Mouse (Mus musculus): ENCODE measurements around the gene Wdr59. TPM values are rescaled to one million over a fixed set of nuclear protein-coding genes. Genes with fewer than 3 reads are reported as not detected.

Gene Wdr59
- polyA plus RNA-seq, 1 experiment from 2014 or later = 7.0 TPM

- H3K9me3 ChIP-seq (replicated peaks) = no peaks in the 10 kb centered on the region
- H3K4me3 ChIP-seq (replicated peaks) = no peak overlapping the region
- H3K9ac ChIP-seq = no peak overlapping the region
- H3K36me3 ChIP-seq = peaks cover 29% of the 10 kb centered on the region
- no peak overlapping the region for H3K4me2 ChIP-seq (replicated peaks)
- no peak; the same call in 1 of the 2 replicates for ATAC-seq (ENCODE audit: insufficient number of reproducible peaks, low FRiP score, low TSS enrichment, low read depth)
- peak overlapping the region; percentile 51 for H3K27ac ChIP-seq (replicated peaks)
- 77% methylated on average over 10 of the region's 10 CpGs for WGBS
- H3K4me1 ChIP-seq = peaks cover 4% of the 10 kb centered on the region; the same call in 1 of the 2 replicates
- no peaks in the 10 kb centered on the region for H3K27me3 ChIP-seq
These were observed 31.8 kb downstream of the Wdr59 start for GRCm38 (mm10) chr8:111490034-111490591.

DNA sequence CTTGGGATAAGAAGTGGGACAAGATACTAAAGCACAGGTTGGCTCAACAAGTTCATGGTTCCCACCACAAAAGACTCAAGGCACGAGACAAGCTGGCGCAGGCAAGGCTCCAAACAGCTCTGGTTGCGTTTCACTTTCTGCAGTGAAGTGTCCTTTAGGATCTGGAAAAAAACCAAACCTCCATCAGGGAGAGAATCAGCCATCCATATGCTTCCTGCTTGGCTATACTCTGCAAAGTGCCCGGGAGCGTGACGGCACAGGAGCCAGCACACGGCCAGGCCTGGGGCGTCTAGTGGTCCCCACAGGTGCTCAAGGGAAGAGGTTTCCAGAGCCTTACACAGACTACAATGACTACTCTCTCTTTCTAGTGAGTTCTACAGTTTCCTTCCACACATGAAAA is 41.2 kb downstream of the Wdr59 start:
- ATAC-seq (ENCODE audit: insufficient number of reproducible peaks, low FRiP score, low TSS enrichment, low read depth) = no peak
- peaks cover 69% of the 10 kb centered on the region for H3K36me3 ChIP-seq

GRCm38 (mm10) chr8:111477761-111478465 is 44.0 kb downstream of the Wdr59 start:
- H3K27ac ChIP-seq (replicated peaks) = no peak overlapping the region
- peaks cover 54% of the 10 kb centered on the region for H3K36me3 ChIP-seq
- ATAC-seq (ENCODE audit: insufficient number of reproducible peaks, low FRiP score, low TSS enrichment, low read depth) = no peak
- H3K9me3 ChIP-seq (replicated peaks) = no peaks in the 10 kb centered on the region
- H3K9ac ChIP-seq = no peak overlapping the region
- H3K4me2 ChIP-seq (replicated peaks) = no peak overlapping the region
- H3K27me3 ChIP-seq = no peaks in the 10 kb centered on the region
- WGBS = 82% methylated on average over 5 of the region's 5 CpGs
- H3K4me1 ChIP-seq = no peaks in the 10 kb centered on the region
- no peak overlapping the region for H3K4me3 ChIP-seq (replicated peaks)

More for the DNA sequence above, 41.2 kb downstream of the Wdr59 start:
- Histone ChIP-seq H3K4me1 (no peaks in the 10 kb centered on the region), H3K4me2 (replicated peaks) (no peak overlapping the region), H3K27me3 (no peaks in the 10 kb centered on the region), H3K4me3 (replicated peaks) (no peak overlapping the region), H3K9ac (no peak overlapping the region), H3K27ac (replicated peaks) (no peak overlapping the region), H3K9me3 (replicated peaks) (no peaks in the 10 kb centered on the region)
- WGBS = 94% methylated on average over 8 of the region's 8 CpGs

DNA sequence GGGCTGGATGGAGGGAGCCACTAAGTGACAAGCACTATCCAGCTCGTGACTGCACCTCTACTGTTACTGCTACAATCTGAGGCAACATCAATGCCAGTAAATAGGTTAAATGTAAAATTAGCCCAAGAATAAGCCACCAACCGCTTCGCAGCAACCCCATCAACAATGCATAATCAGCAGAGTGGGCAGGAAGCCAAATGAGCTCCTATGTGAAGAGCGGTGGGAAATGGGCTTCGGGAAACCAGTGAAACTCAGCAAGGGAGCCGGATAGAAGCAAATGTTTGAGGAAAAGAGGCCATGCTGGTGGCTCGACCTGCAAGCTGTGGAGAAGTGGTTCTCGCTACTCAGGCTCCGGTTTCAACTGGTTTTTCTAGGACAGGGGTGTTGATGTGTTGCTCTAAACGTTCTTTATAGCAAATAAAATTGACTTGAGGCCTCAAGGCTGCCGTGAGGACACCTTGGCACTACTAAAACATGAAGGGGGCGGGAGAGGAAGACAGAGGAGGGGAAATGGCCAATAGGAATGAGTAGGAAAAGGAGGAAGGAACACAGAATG is 50.3 kb downstream of the Wdr59 start:
- WGBS = 71% methylated on average over 12 of the region's 12 CpGs
- H3K27ac ChIP-seq (replicated peaks) = peak overlapping the region; percentile 8; the same call in 1 of the 2 replicates

DNA sequence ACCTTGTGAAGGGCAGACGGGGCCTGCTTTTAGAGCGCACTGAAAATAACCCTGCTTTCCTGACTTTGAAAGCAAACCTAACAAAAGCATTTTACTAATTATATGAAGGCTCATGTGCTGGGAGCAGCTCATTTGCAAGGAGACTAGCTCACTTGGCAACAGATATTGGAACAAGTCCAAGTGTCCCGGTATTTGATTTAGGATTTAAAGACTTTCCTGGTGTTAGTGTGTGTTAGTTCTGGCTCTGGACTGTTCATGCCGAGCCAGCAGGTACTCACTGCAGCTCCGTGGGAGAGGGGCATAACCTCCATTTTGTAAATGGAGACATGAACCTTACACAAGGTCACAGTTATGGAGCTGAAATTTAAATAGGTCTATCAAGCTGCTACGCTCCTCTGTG is 52.9 kb downstream of the Wdr59 start:
- 39% methylated on average over 6 of the region's 6 CpGs for WGBS
- no peak overlapping the region for H3K4me2 ChIP-seq (replicated peaks)
- peaks cover 26% of the 10 kb centered on the region for H3K4me1 ChIP-seq
- H3K9ac ChIP-seq = no peak overlapping the region
- H3K4me3 ChIP-seq (replicated peaks) = no peak overlapping the region
- H3K9me3 ChIP-seq (replicated peaks) = no peaks in the 10 kb centered on the region
- ATAC-seq (ENCODE audit: insufficient number of reproducible peaks, low FRiP score, low TSS enrichment, low read depth) = peak; percentile 45; the same call in 1 of the 2 replicates
- no peak overlapping the region for H3K27ac ChIP-seq (replicated peaks)
- no peaks in the 10 kb centered on the region for H3K27me3 ChIP-seq
- H3K36me3 ChIP-seq = no peaks in the 10 kb centered on the region

More for the DNA sequence above, 50.3 kb downstream of the Wdr59 start:
- H3K4me2 ChIP-seq (replicated peaks) = no peak overlapping the region
- no peak for ATAC-seq (ENCODE audit: insufficient number of reproducible peaks, low FRiP score, low TSS enrichment, low read depth)
- peaks cover 14% of the 10 kb centered on the region; the same call in 1 of the 2 replicates for H3K36me3 ChIP-seq
- H3K4me3 ChIP-seq (replicated peaks) = no peak overlapping the region
- peaks cover 26% of the 10 kb centered on the region for H3K4me1 ChIP-seq
- H3K27me3 ChIP-seq = no peaks in the 10 kb centered on the region
- H3K9me3 ChIP-seq (replicated peaks) = no peaks in the 10 kb centered on the region
- H3K9ac ChIP-seq = no peak overlapping the region

DNA sequence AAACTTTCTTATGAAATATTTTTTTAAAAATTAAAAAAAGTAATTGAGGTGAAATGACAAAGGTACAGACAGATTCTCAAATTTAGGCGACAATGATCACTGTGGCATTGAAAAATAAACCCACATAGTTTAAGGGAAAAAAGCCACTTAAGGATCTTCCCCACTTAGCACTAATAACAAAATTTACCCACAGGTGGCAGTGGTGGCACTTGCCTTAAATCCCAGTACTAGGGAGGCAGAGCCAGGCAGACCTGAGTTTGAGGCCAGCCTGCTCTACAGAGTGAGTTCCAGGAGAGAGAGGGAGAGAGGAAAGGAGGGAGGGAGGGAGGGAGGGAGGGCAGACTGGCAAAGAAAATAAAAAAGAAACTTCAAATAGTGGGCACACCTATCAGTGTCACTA is 56.6 kb downstream of the Wdr59 start:
- H3K9me3 ChIP-seq (replicated peaks) = no peaks in the 10 kb centered on the region
- H3K4me2 ChIP-seq (replicated peaks) = no peak overlapping the region
- no peaks in the 10 kb centered on the region for H3K27me3 ChIP-seq
- peaks cover 20% of the 10 kb centered on the region for H3K36me3 ChIP-seq
- no peak overlapping the region for H3K27ac ChIP-seq (replicated peaks)
- 84% methylated on average over 1 of the region's 1 CpGs for WGBS
- ATAC-seq (ENCODE audit: insufficient number of reproducible peaks, low FRiP score, low TSS enrichment, low read depth) = no peak
- no peak overlapping the region for H3K9ac ChIP-seq
- peaks cover 14% of the 10 kb centered on the region; the same call in 1 of the 2 replicates for H3K4me1 ChIP-seq
- no peak overlapping the region for H3K4me3 ChIP-seq (replicated peaks)

DNA sequence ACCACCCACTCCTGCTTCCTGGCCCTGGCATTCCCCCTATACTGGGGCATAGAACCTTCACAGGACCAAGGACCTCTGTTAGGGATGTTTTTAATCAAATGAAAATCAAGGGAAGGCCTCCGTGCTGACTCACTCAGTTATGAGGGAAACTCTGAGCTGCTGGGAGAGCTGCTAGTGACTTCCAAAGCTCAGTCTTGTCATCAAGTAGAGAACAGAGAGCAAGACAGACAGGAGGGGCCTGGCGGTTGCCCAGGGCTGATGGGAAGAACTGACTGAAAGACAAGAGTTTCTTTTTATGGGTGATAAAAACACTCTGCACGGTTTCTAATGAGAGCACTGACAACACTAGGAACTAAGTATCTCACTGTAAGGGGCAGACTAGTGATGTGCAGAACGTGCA is 57.4 kb downstream of the Wdr59 start:
- no peak for ATAC-seq (ENCODE audit: insufficient number of reproducible peaks, low FRiP score, low TSS enrichment, low read depth)
- 54% methylated on average over 4 of the region's 4 CpGs for WGBS
- peaks cover 26% of the 10 kb centered on the region for H3K36me3 ChIP-seq

DNA sequence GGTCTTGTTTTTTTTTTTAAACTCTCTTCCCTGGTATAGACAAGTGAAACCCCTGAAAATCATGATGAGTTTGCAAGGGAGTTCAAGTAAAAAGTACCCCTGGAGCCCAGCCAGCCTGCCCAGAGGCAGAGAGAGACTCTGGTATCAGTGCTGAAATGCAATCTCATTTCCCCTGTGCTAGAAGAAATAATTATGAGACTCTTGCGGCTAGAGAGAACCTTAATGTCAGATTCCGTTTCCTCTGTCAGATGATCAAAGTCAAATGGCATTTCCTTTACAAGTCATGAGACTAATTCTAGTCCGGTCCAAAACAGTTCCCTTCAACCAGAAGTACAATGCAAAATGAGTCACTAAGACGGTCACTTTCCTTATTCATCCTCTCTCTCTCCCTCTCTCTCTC is 72.2 kb downstream of the Wdr59 start:
- no peak overlapping the region for H3K4me2 ChIP-seq (replicated peaks)
- no peak overlapping the region for H3K9ac ChIP-seq
- H3K9me3 ChIP-seq (replicated peaks) = no peaks in the 10 kb centered on the region
- ATAC-seq (ENCODE audit: insufficient number of reproducible peaks, low FRiP score, low TSS enrichment, low read depth) = no peak
- H3K36me3 ChIP-seq = 0 out of 2 replicates have a peak, but pooled peaks cover 11% of the 10 kb centered on the region
- H3K4me3 ChIP-seq (replicated peaks) = no peak overlapping the region
- 0 out of 2 replicates have a peak, but pooled peaks cover 7% of the 10 kb centered on the region for H3K4me1 ChIP-seq
- WGBS = 14% methylated on average over 4 of the region's 4 CpGs
- no peaks in the 10 kb centered on the region for H3K27me3 ChIP-seq
- H3K27ac ChIP-seq (replicated peaks) = 0 out of 2 replicates have a peak overlapping the region, but pooled peaks have one; percentile 19

More for the DNA sequence above, 57.4 kb downstream of the Wdr59 start:
- Histone ChIP-seq H3K27ac (replicated peaks) (no peak overlapping the region), H3K4me1 (peaks cover 14% of the 10 kb centered on the region; the same call in 1 of the 2 replicates), H3K9me3 (replicated peaks) (no peaks in the 10 kb centered on the region), H3K27me3 (no peaks in the 10 kb centered on the region), H3K9ac (no peak overlapping the region), H3K4me2 (replicated peaks) (no peak overlapping the region), H3K4me3 (replicated peaks) (no peak overlapping the region)

GRCm38 (mm10) chr8:111445960-111446660 is 75.8 kb downstream of the Wdr59 start:
- no peaks in the 10 kb centered on the region for H3K4me1 ChIP-seq
- H3K9me3 ChIP-seq (replicated peaks) = no peaks in the 10 kb centered on the region
- no peak overlapping the region for H3K27ac ChIP-seq (replicated peaks)
- WGBS = 62% methylated on average over 4 of the region's 4 CpGs
- H3K4me2 ChIP-seq (replicated peaks) = no peak overlapping the region
- no peak overlapping the region for H3K9ac ChIP-seq
- no peak for ATAC-seq (ENCODE audit: insufficient number of reproducible peaks, low FRiP score, low TSS enrichment, low read depth)
- no peak overlapping the region for H3K4me3 ChIP-seq (replicated peaks)
- H3K36me3 ChIP-seq = 0 out of 2 replicates have a peak, but pooled peaks cover 11% of the 10 kb centered on the region
- no peaks in the 10 kb centered on the region for H3K27me3 ChIP-seq

DNA sequence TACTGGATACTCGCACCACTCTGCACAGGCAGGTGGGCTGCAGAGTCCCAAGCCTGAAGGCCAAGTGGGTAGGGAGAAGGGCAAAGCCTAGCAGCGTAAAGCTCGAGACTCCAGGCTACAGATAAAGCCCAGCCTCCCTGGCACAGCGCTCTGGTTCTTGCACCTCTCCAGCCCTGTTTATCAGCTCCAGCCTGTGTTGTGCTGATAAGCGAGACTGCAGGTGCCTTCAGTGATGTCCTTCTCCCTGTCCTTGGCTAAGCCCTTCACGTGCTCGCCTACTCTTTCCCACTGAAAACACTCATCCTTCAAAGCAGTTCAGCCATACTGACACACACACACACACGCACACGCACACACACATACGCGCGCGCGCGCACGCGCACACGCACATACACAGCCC is 76.3 kb downstream of the Wdr59 start:
- Histone ChIP-seq H3K4me3 (replicated peaks) (no peak overlapping the region), H3K4me1 (no peaks in the 10 kb centered on the region), H3K9ac (no peak overlapping the region), H3K27ac (replicated peaks) (no peak overlapping the region), H3K27me3 (no peaks in the 10 kb centered on the region), H3K4me2 (replicated peaks) (no peak overlapping the region), H3K9me3 (replicated peaks) (no peaks in the 10 kb centered on the region), H3K36me3 (0 out of 2 replicates have a peak, but pooled peaks cover 11% of the 10 kb centered on the region)
- 90% methylated on average over 18 of the region's 18 CpGs for WGBS
- no peak for ATAC-seq (ENCODE audit: insufficient number of reproducible peaks, low FRiP score, low TSS enrichment, low read depth)

GRCm38 (mm10) chr8:111444245-111444644 is 77.6 kb downstream of the Wdr59 start:
- H3K27ac ChIP-seq (replicated peaks) = no peak overlapping the region

More at GRCm38 (mm10) chr8:111444245-111444644, 77.6 kb downstream of the Wdr59 start:
- Histone ChIP-seq H3K27me3 (no peaks in the 10 kb centered on the region), H3K4me1 (no peaks in the 10 kb centered on the region), H3K9me3 (replicated peaks) (no peaks in the 10 kb centered on the region), H3K4me2 (replicated peaks) (no peak overlapping the region), H3K36me3 (0 out of 2 replicates have a peak, but pooled peaks cover 7% of the 10 kb centered on the region), H3K4me3 (replicated peaks) (no peak overlapping the region), H3K9ac (no peak overlapping the region)
- ATAC-seq (ENCODE audit: insufficient number of reproducible peaks, low FRiP score, low TSS enrichment, low read depth) = no peak
- 79% methylated on average over 4 of the region's 4 CpGs for WGBS

Data from embryonic facial prominence, embryonic 15.5 days (tissue).